Mouse (Mus musculus) bone marrow macrophage, adult 2 months (primary cell): ENCODE data around the gene Tmtc2. TPM values are rescaled to one million over a fixed set of nuclear protein-coding genes. Genes with fewer than 3 reads are reported as not detected.

ENCODE experiments used
- H3K27ac ChIP-seq: 2 replicates; pipeline ENCODE4 v1.5.1; 2012; ENCODE audit warnings: low read depth, low read length; ENCODE audit not compliant: insufficient read depth
- H3K4me1 ChIP-seq: 2 replicates; pipeline ENCODE4 v1.6.1; 2012; ENCODE audit warnings: low read length; ENCODE audit not compliant: control insufficient read depth, insufficient read depth
- H3K4me3 ChIP-seq: 2 replicates; pipeline ENCODE4 v1.5.1; 2012; ENCODE audit warnings: mild to moderate bottlenecking, low read length, moderate library complexity; ENCODE audit not compliant: insufficient read depth
- CTCF ChIP-seq: IDR thresholded peaks from 2 replicates; pipeline ENCODE4 v1.5.1; 2012; ENCODE audit warnings: low read depth, mild to moderate bottlenecking, low read length, moderate library complexity
- POLR2A ChIP-seq: IDR thresholded peaks from 2 replicates; pipeline ENCODE4 v1.6.1; 2012; ENCODE audit warnings: mild to moderate bottlenecking, low read depth, low read length, borderline replicate concordance
- polyA plus RNA-seq: library from polyadenylated mRNA; stranded (reverse); fragments of >200 nt; gene quantifications from 2 replicates; pipeline ENCODE4 v1.2.4, GENCODE M21; 2012; ENCODE audit not compliant: missing spikeins, insufficient read depth, insufficient read length

Gene Tmtc2
- polyA plus RNA-seq, 1 experiment: 1.3 TPM

GRCm38 (mm10) chr10:105554153-105554552 is 20.1 kb downstream of the Tmtc2 start:
- H3K4me1 ChIP-seq: no peaks in the 10 kb centered on the region
- H3K27ac ChIP-seq: no peak overlapping the region
- no peak for TF ChIP-seq POLR2A
- TF ChIP-seq CTCF: no peak
- H3K4me3 ChIP-seq: no peak overlapping the region

GRCm38 (mm10) chr10:105548040-105548439 is 26.2 kb downstream of the Tmtc2 start:
- no peak overlapping the region for H3K27ac ChIP-seq
- H3K4me3 ChIP-seq: no peak overlapping the region
- H3K4me1 ChIP-seq: no peaks in the 10 kb centered on the region
- TF ChIP-seq POLR2A (no peak), CTCF (no peak)

GRCm38 (mm10) chr10:105544004-105545003 is 29.9 kb downstream of the Tmtc2 start:
- H3K27ac ChIP-seq: no peak overlapping the region
- TF ChIP-seq CTCF (no peak), POLR2A (no peak)
- no peak overlapping the region for H3K4me3 ChIP-seq
- no peaks in the 10 kb centered on the region for H3K4me1 ChIP-seq

GRCm38 (mm10) chr10:105542081-105542480 is 32.2 kb downstream of the Tmtc2 start:
- TF ChIP-seq CTCF (no peak), POLR2A (no peak)
- no peaks in the 10 kb centered on the region for H3K4me1 ChIP-seq
- H3K27ac ChIP-seq: no peak overlapping the region
- no peak overlapping the region for H3K4me3 ChIP-seq

- Histone ChIP-seq H3K4me1 (no peaks in the 10 kb centered on the region), H3K27ac (no peak overlapping the region)
- TF ChIP-seq CTCF (no peak), POLR2A (no peak)
Measured at GRCm38 (mm10) chr10:105539697-105540096, 34.6 kb downstream of the Tmtc2 start.

GRCm38 (mm10) chr10:105536910-105537309 is 37.3 kb downstream of the Tmtc2 start:
- Histone ChIP-seq H3K4me3 (no peak overlapping the region), H3K4me1 (no peaks in the 10 kb centered on the region), H3K27ac (no peak overlapping the region)
- TF ChIP-seq POLR2A: no peak
- TF ChIP-seq CTCF: no peak

More at GRCm38 (mm10) chr10:105539697-105540096, 34.6 kb downstream of the Tmtc2 start:
- H3K4me3 ChIP-seq: no peak overlapping the region

- Histone ChIP-seq H3K27ac (no peak overlapping the region), H3K4me1 (no peaks in the 10 kb centered on the region), H3K4me3 (no peak overlapping the region)
- no peak for TF ChIP-seq CTCF
- no peak for TF ChIP-seq POLR2A
Measured at GRCm38 (mm10) chr10:105535848-105536247, 38.4 kb downstream of the Tmtc2 start.

- Histone ChIP-seq H3K4me3 (no peak overlapping the region), H3K27ac (no peak overlapping the region), H3K4me1 (no peaks in the 10 kb centered on the region)
- TF ChIP-seq CTCF (no peak), POLR2A (no peak)
Measured at GRCm38 (mm10) chr10:105532747-105533146, 41.5 kb downstream of the Tmtc2 start.

GRCm38 (mm10) chr10:105532019-105532525 is 42.2 kb downstream of the Tmtc2 start:
- H3K27ac ChIP-seq: no peak overlapping the region
- H3K4me3 ChIP-seq: no peak overlapping the region
- no peak for TF ChIP-seq POLR2A
- no peak for TF ChIP-seq CTCF
- no peaks in the 10 kb centered on the region for H3K4me1 ChIP-seq
